30 mouse cellular contexts compared by ENCODE assay signal in genomic region chr10:41461057-41461722, GRCm38 (mm10). TPM values are rescaled to one million over a fixed set of nuclear protein-coding genes. Genes with fewer than 3 reads are reported as not detected.
DNase-seq lines count a peak whose midpoint lies in the region; ATAC-seq and TF ChIP-seq lines count a peak whose summit lies in the region.
"Had no signal": no experiment of that assay in that cellular context is flagged by ENCODE, and none has a peak within 500 bp of the region (broad histone marks: within the 10 kb centered on the region; RNA-seq: fewer than 3 reads in every experiment).

No protein-coding gene starts in this region.

- peak; percentile 14 for DNase-seq in forebrain, embryonic 14.5 days (ENCODE audit: low spot score)
- DNase-seq in heart, postnatal 0 days (ENCODE audit: low spot score), result no peak
- no peak for DNase-seq in heart, adult 8-10 months (ENCODE audit: low spot score)
- no peak for DNase-seq in embryo, embryonic 10 days (ENCODE audit: low spot score)
- DNase-seq: adrenal gland, adult 2 months; adrenal gland, postnatal 36 days; cerebellum, adult 2 months; cerebellum, postnatal 14 days; kidney, adult 8-10 months; kidney, postnatal 4 days; layer of hippocampus, postnatal 36 days; left cerebral cortex, postnatal 4 days; liver; lung, adult 2 months; lung, postnatal 14 days; right cerebral cortex, adult 18-20 months; spleen, adult 18-20 months; thymus, postnatal 14 days had no signal

- no peak for ATAC-seq in forebrain, embryonic 14.5 days
- no peak for ATAC-seq in forebrain, embryonic 16.5 days
- peak; percentile 44; the same call in 1 of the 2 replicates for ATAC-seq in heart, postnatal 0 days (ENCODE audit: insufficient read depth, low read depth)
- ATAC-seq in midbrain, embryonic 12.5 days (ENCODE audit: low FRiP score, low read depth), result no peak
- no peak for ATAC-seq in midbrain, embryonic 16.5 days
- peak; percentile 56; the same call in 1 of the 2 replicates for ATAC-seq in neural tube, embryonic 15.5 days (ENCODE audit: low FRiP score)
- ATAC-seq: CD4-positive, CD25-positive, alpha-beta regulatory T cell, adult 4 months had no signal

- H3K9me3 ChIP-seq in forebrain, embryonic 14.5 days (replicated peaks; ENCODE audit: control insufficient read depth, low read length), result no peaks in the 10 kb centered on the region
- no peaks in the 10 kb centered on the region for H3K9me3 ChIP-seq in forebrain, embryonic 16.5 days (ENCODE audit: control insufficient read depth, low read length)
- no peaks in the 10 kb centered on the region for H3K9me3 ChIP-seq in heart, postnatal 0 days (replicated peaks; ENCODE audit: control insufficient read depth, low read length)
- H3K9me3 ChIP-seq in midbrain, embryonic 12.5 days, result no peaks in the 10 kb centered on the region
- H3K9me3 ChIP-seq in midbrain, embryonic 16.5 days (replicated peaks; ENCODE audit: control insufficient read depth, low read length, poor library complexity, severe bottlenecking), result no peaks in the 10 kb centered on the region
- H3K9me3 ChIP-seq in neural tube, embryonic 15.5 days (replicated peaks), result no peaks in the 10 kb centered on the region
- H3K9me3 ChIP-seq: embryonic facial prominence, embryonic 10.5 days; embryonic facial prominence, embryonic 15.5 days; heart, embryonic 10.5 days had no signal

- H3K4me1 ChIP-seq in forebrain, embryonic 14.5 days (ENCODE audit: control insufficient read depth, insufficient read depth, low read length), result no peaks in the 10 kb centered on the region
- H3K4me1 ChIP-seq in forebrain, embryonic 16.5 days (replicated peaks; ENCODE audit: control insufficient read depth, insufficient read depth, low read length), result peaks cover 5% of the 10 kb centered on the region; the same call in 1 of the 2 replicates
- peaks cover 6% of the 10 kb centered on the region; the same call in 1 of the 2 replicates for H3K4me1 ChIP-seq in heart, postnatal 0 days (ENCODE audit: control insufficient read depth, insufficient read depth)
- H3K4me1 ChIP-seq in midbrain, embryonic 12.5 days, result peaks cover 3% of the 10 kb centered on the region; the same call in 1 of the 2 replicates
- no peaks in the 10 kb centered on the region for H3K4me1 ChIP-seq in midbrain, embryonic 16.5 days (ENCODE audit: control insufficient read depth, insufficient read depth, low read length)
- H3K4me1 ChIP-seq in neural tube, embryonic 15.5 days, result peaks cover 13% of the 10 kb centered on the region; the same call in 1 of the 2 replicates
- H3K4me1 ChIP-seq: embryonic facial prominence, embryonic 15.5 days had no signal

- TF ChIP-seq EP300 in heart, postnatal 0 days (IDR thresholded peaks at IDR 0.05; ENCODE audit: low read depth), result no peak

- H3K4me3 ChIP-seq in forebrain, embryonic 14.5 days (ENCODE audit: low read depth, low read length), result no peak overlapping the region
- H3K4me3 ChIP-seq in forebrain, embryonic 16.5 days (replicated peaks; ENCODE audit: low read length), result no peak overlapping the region
- H3K4me3 ChIP-seq in heart, postnatal 0 days (ENCODE audit: low read depth, low read length), result no peak overlapping the region
- no peak overlapping the region for H3K4me3 ChIP-seq in midbrain, embryonic 12.5 days
- H3K4me3 ChIP-seq in midbrain, embryonic 16.5 days (ENCODE audit: low read depth, low read length), result no peak overlapping the region
- no peak overlapping the region for H3K4me3 ChIP-seq in neural tube, embryonic 15.5 days (replicated peaks)
- H3K4me3 ChIP-seq: embryonic facial prominence, embryonic 10.5 days; embryonic facial prominence, embryonic 15.5 days; heart, embryonic 10.5 days had no signal

- no peak overlapping the region for H3K27ac ChIP-seq in forebrain, embryonic 14.5 days (ENCODE audit: low read depth, low read length)
- H3K27ac ChIP-seq in forebrain, embryonic 16.5 days (ENCODE audit: low read length), result no peak overlapping the region
- no peak overlapping the region; the same call in 1 of the 2 replicates for H3K27ac ChIP-seq in heart, postnatal 0 days (ENCODE audit: low read depth)
- H3K27ac ChIP-seq in midbrain, embryonic 12.5 days (replicated peaks), result 0 out of 2 replicates have a peak overlapping the region, but pooled peaks have one; percentile 15
- no peak overlapping the region for H3K27ac ChIP-seq in midbrain, embryonic 16.5 days (ENCODE audit: low read length)
- H3K27ac ChIP-seq in neural tube, embryonic 15.5 days (replicated peaks), result peak overlapping the region; percentile 3; the same call in 1 of the 2 replicates
- H3K27ac ChIP-seq: embryonic facial prominence, embryonic 10.5 days; embryonic facial prominence, embryonic 15.5 days; heart, embryonic 10.5 days; kidney, postnatal 0 days; liver, embryonic 14.5 days had no signal

- H3K9ac ChIP-seq in forebrain, embryonic 14.5 days (ENCODE audit: low read length), result no peak overlapping the region
- no peak overlapping the region for H3K9ac ChIP-seq in forebrain, embryonic 16.5 days (replicated peaks; ENCODE audit: low read depth, low read length)
- no peak overlapping the region for H3K9ac ChIP-seq in heart, postnatal 0 days (replicated peaks; ENCODE audit: low read depth, low read length)
- no peak overlapping the region for H3K9ac ChIP-seq in midbrain, embryonic 12.5 days (replicated peaks)
- no peak overlapping the region for H3K9ac ChIP-seq in midbrain, embryonic 16.5 days (ENCODE audit: low read depth, low read length)
- no peak overlapping the region for H3K9ac ChIP-seq in neural tube, embryonic 15.5 days (replicated peaks)
- H3K9ac ChIP-seq: embryonic facial prominence, embryonic 15.5 days; liver, embryonic 14.5 days had no signal

- H3K4me2 ChIP-seq in forebrain, embryonic 14.5 days (ENCODE audit: low read length), result no peak overlapping the region
- H3K4me2 ChIP-seq in forebrain, embryonic 16.5 days (ENCODE audit: low read length), result no peak overlapping the region
- H3K4me2 ChIP-seq in heart, postnatal 0 days (ENCODE audit: low read depth, low read length), result no peak overlapping the region
- no peak overlapping the region for H3K4me2 ChIP-seq in midbrain, embryonic 12.5 days (replicated peaks)
- H3K4me2 ChIP-seq in midbrain, embryonic 16.5 days (ENCODE audit: low read length), result no peak overlapping the region
- H3K4me2 ChIP-seq in neural tube, embryonic 15.5 days, result no peak overlapping the region
- H3K4me2 ChIP-seq: embryonic facial prominence, embryonic 15.5 days had no signal

- H3K27me3 ChIP-seq in forebrain, embryonic 14.5 days (replicated peaks; ENCODE audit: control insufficient read depth, insufficient read depth, low read length), result no peaks in the 10 kb centered on the region
- H3K27me3 ChIP-seq in forebrain, embryonic 16.5 days (replicated peaks; ENCODE audit: control insufficient read depth, insufficient read depth, low read length), result no peaks in the 10 kb centered on the region
- H3K27me3 ChIP-seq in heart, postnatal 0 days (ENCODE audit: control insufficient read depth, insufficient read depth, low read length), result no peaks in the 10 kb centered on the region
- no peaks in the 10 kb centered on the region for H3K27me3 ChIP-seq in midbrain, embryonic 12.5 days
- H3K27me3 ChIP-seq in midbrain, embryonic 16.5 days (ENCODE audit: control insufficient read depth, insufficient read depth, low read depth, low read length), result no peaks in the 10 kb centered on the region
- H3K27me3 ChIP-seq in neural tube, embryonic 15.5 days (replicated peaks), result no peaks in the 10 kb centered on the region
- H3K27me3 ChIP-seq: embryonic facial prominence, embryonic 15.5 days had no signal

- WGBS in forebrain, embryonic 14.5 days, result 88% methylated on average over 3 of the region's 3 CpGs
- 93% methylated on average over 3 of the region's 3 CpGs for WGBS in forebrain, embryonic 16.5 days
- WGBS in heart, postnatal 0 days, result 75% methylated on average over 3 of the region's 3 CpGs
- 90% methylated on average over 3 of the region's 3 CpGs for WGBS in midbrain, embryonic 12.5 days
- WGBS in midbrain, embryonic 16.5 days, result 83% methylated on average over 3 of the region's 3 CpGs
- 83% methylated on average over 3 of the region's 3 CpGs for WGBS in neural tube, embryonic 15.5 days

- peaks cover 50% of the 10 kb centered on the region for H3K36me3 ChIP-seq in forebrain, embryonic 14.5 days (ENCODE audit: control insufficient read depth, insufficient read depth, low read length)
- peaks cover 17% of the 10 kb centered on the region for H3K36me3 ChIP-seq in forebrain, embryonic 16.5 days (ENCODE audit: control insufficient read depth, insufficient read depth)
- H3K36me3 ChIP-seq in heart, postnatal 0 days (replicated peaks; ENCODE audit: control insufficient read depth, insufficient read depth, low read length), result peaks cover 33% of the 10 kb centered on the region
- peaks cover 59% of the 10 kb centered on the region for H3K36me3 ChIP-seq in midbrain, embryonic 12.5 days
- peaks cover 19% of the 10 kb centered on the region for H3K36me3 ChIP-seq in midbrain, embryonic 16.5 days (ENCODE audit: control insufficient read depth, insufficient read depth, low read length)
- H3K36me3 ChIP-seq in neural tube, embryonic 15.5 days, result peaks cover 39% of the 10 kb centered on the region

- TF ChIP-seq CTCF in heart, postnatal 0 days (IDR thresholded peaks at IDR 0.05; ENCODE audit: low read depth), result no peak

RNA-seq across cellular contexts. Expression of gene Zbtb24, which starts 11.0 kb away (rescaled TPM):
- polyA plus RNA-seq in forebrain, embryonic 14.5 days (2014; fragmentation: Nextera tagmentation; extraction: Ambion mirVana), result 18.8 and 22.9 TPM in 2 replicates
- 22.0 and 22.7 TPM in 2 replicates for polyA plus RNA-seq in forebrain, embryonic 16.5 days (2015; fragmentation: Nextera tagmentation; extraction: Ambion mirVana)
- 7.7 and 15.6 TPM in 2 replicates for total RNA-seq in heart, postnatal 0 days (2014; rRNA removed; ENCODE audit: low replicate concordance)
- 10.7 and 11.6 TPM in 2 replicates for polyA plus RNA-seq in heart, postnatal 0 days (2015; fragmentation: Nextera tagmentation; extraction: Ambion mirVana)
- total RNA-seq in heart, adult 8-10 months (2022), result 1 to 10 TPM; 6.5 to 9.3 (median 7.6) TPM
- polyA plus RNA-seq in midbrain, embryonic 12.5 days (2016; fragmentation: Nextera tagmentation; extraction: Ambion mirVana), result 20.2 and 23.5 TPM in 2 replicates
- polyA plus RNA-seq in midbrain, embryonic 16.5 days (2015; fragmentation: Nextera tagmentation; extraction: Ambion mirVana), result 19.3 and 20.0 TPM in 2 replicates
- 17.7 and 17.9 TPM in 2 replicates for polyA plus RNA-seq in neural tube, embryonic 15.5 days (2015; fragmentation: Nextera tagmentation; extraction: Ambion mirVana)

RNA-seq across cellular contexts. Expression of gene Mical1, which starts 14.9 kb away (rescaled TPM):
- 24.9 and 30.5 TPM in 2 replicates for polyA plus RNA-seq in forebrain, embryonic 14.5 days (2014; fragmentation: Nextera tagmentation; extraction: Ambion mirVana)
- 44.8 and 45.1 TPM in 2 replicates for polyA plus RNA-seq in forebrain, embryonic 16.5 days (2015; fragmentation: Nextera tagmentation; extraction: Ambion mirVana)
- 33.1 and 60.4 TPM in 2 replicates for total RNA-seq in heart, postnatal 0 days (2014; rRNA removed; ENCODE audit: low replicate concordance)
- polyA plus RNA-seq in heart, postnatal 0 days (2015; fragmentation: Nextera tagmentation; extraction: Ambion mirVana), result 33.0 and 36.1 TPM in 2 replicates
- total RNA-seq in heart, adult 8-10 months (2022), result 10 to 100 TPM in 2 of 4 experiments, 1 to 10 TPM in 2; 7.5 to 12.7 (median 9.8) TPM
- polyA plus RNA-seq in midbrain, embryonic 12.5 days (2016; fragmentation: Nextera tagmentation; extraction: Ambion mirVana), result 43.4 and 45.0 TPM in 2 replicates
- polyA plus RNA-seq in midbrain, embryonic 16.5 days (2015; fragmentation: Nextera tagmentation; extraction: Ambion mirVana), result 23.2 and 24.6 TPM in 2 replicates
- 22.7 and 29.6 TPM in 2 replicates for polyA plus RNA-seq in neural tube, embryonic 15.5 days (2015; fragmentation: Nextera tagmentation; extraction: Ambion mirVana)

RNA-seq across cellular contexts. Expression of gene Smpd2, which starts 29.0 kb away (rescaled TPM):
- polyA plus RNA-seq in forebrain, embryonic 14.5 days (2014; fragmentation: Nextera tagmentation; extraction: Ambion mirVana), result 37.0 and 40.7 TPM in 2 replicates
- polyA plus RNA-seq in forebrain, embryonic 16.5 days (2015; fragmentation: Nextera tagmentation; extraction: Ambion mirVana), result 38.0 and 43.0 TPM in 2 replicates
- total RNA-seq in heart, postnatal 0 days (2014; rRNA removed; ENCODE audit: low replicate concordance), result 91.6 and 105 TPM in 2 replicates
- polyA plus RNA-seq in heart, postnatal 0 days (2015; fragmentation: Nextera tagmentation; extraction: Ambion mirVana), result 72.4 TPM in 2 replicates
- 10 to 100 TPM; 30.1 to 40.2 (median 34.8) TPM for total RNA-seq in heart, adult 8-10 months (2022)
- 48.2 and 53.1 TPM in 2 replicates for polyA plus RNA-seq in midbrain, embryonic 12.5 days (2016; fragmentation: Nextera tagmentation; extraction: Ambion mirVana)
- polyA plus RNA-seq in midbrain, embryonic 16.5 days (2015; fragmentation: Nextera tagmentation; extraction: Ambion mirVana), result 36.5 and 44.1 TPM in 2 replicates
- polyA plus RNA-seq in neural tube, embryonic 15.5 days (2015; fragmentation: Nextera tagmentation; extraction: Ambion mirVana), result 37.6 and 42.4 TPM in 2 replicates

RNA-seq across cellular contexts. Expression of gene Ppil6, which starts 29.0 kb away (rescaled TPM):
- 2.0 and 2.7 TPM in 2 replicates for polyA plus RNA-seq in forebrain, embryonic 14.5 days (2014; fragmentation: Nextera tagmentation; extraction: Ambion mirVana)
- 1.7 and 2.1 TPM in 2 replicates for polyA plus RNA-seq in forebrain, embryonic 16.5 days (2015; fragmentation: Nextera tagmentation; extraction: Ambion mirVana)
- total RNA-seq in heart, postnatal 0 days (2014; rRNA removed; ENCODE audit: low replicate concordance), result 4.5 TPM in 1 of 2 replicates, not detected in the other
- 5.9 and 6.5 TPM in 2 replicates for polyA plus RNA-seq in heart, postnatal 0 days (2015; fragmentation: Nextera tagmentation; extraction: Ambion mirVana)
- 1 to 10 TPM in 2 of 4 experiments, under 1 TPM in 2; 0.78 to 1.4 (median 1.1) TPM for total RNA-seq in heart, adult 8-10 months (2022)
- 0.73 and 1.5 TPM in 2 replicates for polyA plus RNA-seq in midbrain, embryonic 12.5 days (2016; fragmentation: Nextera tagmentation; extraction: Ambion mirVana)
- polyA plus RNA-seq in midbrain, embryonic 16.5 days (2015; fragmentation: Nextera tagmentation; extraction: Ambion mirVana), result 4.0 and 4.1 TPM in 2 replicates
- 4.2 and 4.6 TPM in 2 replicates for polyA plus RNA-seq in neural tube, embryonic 15.5 days (2015; fragmentation: Nextera tagmentation; extraction: Ambion mirVana)
- total RNA-seq: gastrocnemius, adult 8-10 months; gastrocnemius, postnatal 4 days had no signal
- polyA plus RNA-seq: CD4-positive, CD25-positive, alpha-beta regulatory T cell, adult 4 months; liver, embryonic 14.5 days had no signal

RNA-seq across cellular contexts. Expression of gene Cd164, which starts 58.0 kb away (rescaled TPM):
- polyA plus RNA-seq in forebrain, embryonic 14.5 days (2014; fragmentation: Nextera tagmentation; extraction: Ambion mirVana), result 84.8 and 89.1 TPM in 2 replicates
- 61.8 and 81.7 TPM in 2 replicates for polyA plus RNA-seq in forebrain, embryonic 16.5 days (2015; fragmentation: Nextera tagmentation; extraction: Ambion mirVana)
- total RNA-seq in heart, postnatal 0 days (2014; rRNA removed; ENCODE audit: low replicate concordance), result 76.0 and 113 TPM in 2 replicates
- 131 and 138 TPM in 2 replicates for polyA plus RNA-seq in heart, postnatal 0 days (2015; fragmentation: Nextera tagmentation; extraction: Ambion mirVana)
- total RNA-seq in heart, adult 8-10 months (2022), result 100 to 1,000 TPM; 143 to 147 (median 145) TPM
- 87.1 and 89.3 TPM in 2 replicates for polyA plus RNA-seq in midbrain, embryonic 12.5 days (2016; fragmentation: Nextera tagmentation; extraction: Ambion mirVana)
- 44.7 and 48.8 TPM in 2 replicates for polyA plus RNA-seq in midbrain, embryonic 16.5 days (2015; fragmentation: Nextera tagmentation; extraction: Ambion mirVana)
- 49.9 and 78.2 TPM in 2 replicates for polyA plus RNA-seq in neural tube, embryonic 15.5 days (2015; fragmentation: Nextera tagmentation; extraction: Ambion mirVana)

Comparison
In these comparisons a context has a peak if more than half of its experiments do, and no peak if none do; other contexts are left out.
1. H3K27ac ChIP-seq: peak in midbrain, embryonic 12.5 days (single experiment) and neural tube, embryonic 15.5 days (single experiment); none in forebrain, embryonic 14.5 days (single experiment), forebrain, embryonic 16.5 days (single experiment), heart, postnatal 0 days (single experiment) and midbrain, embryonic 16.5 days (single experiment).
2. ATAC-seq: peak in heart, postnatal 0 days (single experiment) and neural tube, embryonic 15.5 days (single experiment); none in forebrain, embryonic 14.5 days (single experiment), forebrain, embryonic 16.5 days (single experiment), midbrain, embryonic 12.5 days (single experiment) and midbrain, embryonic 16.5 days (single experiment).